Mouse (Mus musculus): ENCODE measurements around the gene Zfp800.

DNA sequence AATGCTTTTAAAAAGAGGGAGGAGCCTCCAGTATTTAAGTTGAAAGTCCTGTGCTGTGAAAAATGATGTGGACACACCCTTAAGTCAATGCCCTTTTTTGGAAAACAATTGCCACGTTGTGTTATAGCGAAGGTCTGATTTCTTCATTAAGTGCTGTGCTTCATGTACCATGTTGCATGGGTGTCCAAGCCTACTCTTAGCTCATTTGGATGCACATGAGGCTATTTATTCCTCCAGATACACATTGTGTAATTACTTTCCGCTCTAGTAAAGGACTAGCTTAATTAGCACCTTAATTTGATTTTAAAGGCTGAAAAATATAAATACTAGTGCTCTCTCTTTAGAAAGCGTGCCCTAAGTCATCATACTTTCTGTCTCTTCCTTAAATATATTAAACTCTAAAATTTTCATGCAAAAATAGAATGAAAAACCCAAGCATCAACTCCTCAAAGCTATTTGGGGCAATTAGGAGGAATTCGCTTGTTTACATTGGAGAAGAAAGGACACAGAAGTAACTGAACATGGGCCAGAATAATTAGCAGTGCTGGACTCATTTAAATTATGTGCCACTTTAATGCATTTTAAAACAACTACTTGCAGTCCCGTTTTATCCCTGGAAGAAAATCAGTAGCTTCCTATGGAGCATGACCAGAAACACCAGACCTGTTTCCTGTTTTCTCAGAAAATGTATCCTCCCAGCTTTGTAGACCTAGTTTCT, 27.7 kb downstream of the Zfp800 start:
- TF ChIP-seq CHD2 (IDR thresholded peaks at IDR 0.05; ENCODE audit: low read depth, low read length) (no peak), ZC3H11A (IDR thresholded peaks at IDR 0.05; ENCODE audit: borderline replicate concordance, low read depth, low read length) (no peak)
